Mouse (Mus musculus): ENCODE measurements at regions not wholly inside any gene's neighbourhood (a gene's known extent, or its start where the extent isn't known, plus 50 kb on each side); places are given as distances from the start of the nearest gene placed in this dataset.

GRCm38 (mm10) chr16:8351424-8351823 lies 73.5 kb downstream of the Tmem114 start:
- Histone ChIP-seq H3K4me2 (no peak overlapping the region), H3K27me3 (no peaks in the 10 kb centered on the region), H3K4me1 (peaks cover 16% of the 10 kb centered on the region), H3K4me3 (no peak overlapping the region), H3K9me3 (no peaks in the 10 kb centered on the region), H3K9ac (no peak overlapping the region), H3K27ac (no peak overlapping the region), H3K36me3 (no peaks in the 10 kb centered on the region)
- 59% methylated on average over 4 of the region's 4 CpGs for WGBS
- ATAC-seq (ENCODE audit: insufficient number of reproducible peaks, low FRiP score, low TSS enrichment, low read depth) = no peak

DNA sequence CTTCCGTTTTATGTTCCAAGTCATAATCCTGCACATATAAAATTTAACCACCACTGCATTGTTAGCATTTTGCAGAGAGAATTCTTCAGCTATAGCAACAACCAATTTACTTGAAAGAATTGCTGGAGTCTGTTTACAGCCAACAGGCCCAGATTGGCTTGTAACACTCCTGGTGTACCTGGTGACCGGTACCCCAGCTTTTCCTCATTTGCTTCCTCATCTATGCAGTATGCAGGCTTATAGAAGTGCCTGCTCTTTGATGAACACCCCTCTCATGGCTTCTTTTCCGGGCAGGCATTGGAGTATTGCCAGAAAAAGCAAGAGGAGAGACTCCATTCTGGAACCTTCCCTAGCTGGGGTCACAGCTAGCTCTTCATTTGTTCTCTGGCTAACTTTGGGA lies 75.8 kb downstream of the Tmem114 start:
- ATAC-seq (ENCODE audit: insufficient number of reproducible peaks, low FRiP score, low TSS enrichment, low read depth) = no peak
- H3K27me3 ChIP-seq = no peaks in the 10 kb centered on the region
- H3K4me3 ChIP-seq = no peak overlapping the region
- H3K4me2 ChIP-seq = no peak overlapping the region
- peaks cover 16% of the 10 kb centered on the region for H3K4me1 ChIP-seq
- no peaks in the 10 kb centered on the region for H3K36me3 ChIP-seq
- WGBS = 21% methylated on average over 3 of the region's 3 CpGs
- H3K9ac ChIP-seq = no peak overlapping the region
- H3K27ac ChIP-seq = peak overlapping the region; percentile 78
- H3K9me3 ChIP-seq = no peaks in the 10 kb centered on the region

DNA sequence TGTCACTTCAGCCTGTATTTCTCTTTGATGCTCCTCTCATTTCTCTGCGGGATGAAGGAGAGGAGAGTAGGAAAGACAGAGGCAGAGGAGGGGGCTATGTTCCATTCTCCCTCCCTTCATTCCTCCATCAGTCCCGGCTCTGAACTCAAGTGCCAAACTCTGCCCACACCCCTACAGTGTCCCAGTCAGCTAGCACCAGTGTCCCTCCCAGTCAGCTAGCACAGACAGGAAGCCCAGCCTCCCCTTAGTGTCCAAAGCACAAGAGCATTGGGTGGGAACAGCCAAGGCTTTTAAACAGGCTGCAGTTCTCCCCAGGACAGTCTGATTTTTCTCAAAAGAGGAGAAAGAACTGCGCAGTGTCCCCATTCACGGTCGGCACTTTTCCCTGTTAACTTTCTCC lies 76.3 kb downstream of the Tmem114 start:
- no peaks in the 10 kb centered on the region for H3K27me3 ChIP-seq
- no peaks in the 10 kb centered on the region for H3K36me3 ChIP-seq
- H3K4me2 ChIP-seq = peak overlapping the region; percentile 7; the same call in 1 of the 2 replicates
- 19% methylated on average over 5 of the region's 5 CpGs for WGBS
- no peak overlapping the region for H3K4me3 ChIP-seq
- peak overlapping the region; percentile 78 for H3K27ac ChIP-seq
- H3K4me1 ChIP-seq = peaks cover 16% of the 10 kb centered on the region
- no peak overlapping the region for H3K9ac ChIP-seq
- H3K9me3 ChIP-seq = no peaks in the 10 kb centered on the region
- ATAC-seq (ENCODE audit: insufficient number of reproducible peaks, low FRiP score, low TSS enrichment, low read depth) = no peak

DNA sequence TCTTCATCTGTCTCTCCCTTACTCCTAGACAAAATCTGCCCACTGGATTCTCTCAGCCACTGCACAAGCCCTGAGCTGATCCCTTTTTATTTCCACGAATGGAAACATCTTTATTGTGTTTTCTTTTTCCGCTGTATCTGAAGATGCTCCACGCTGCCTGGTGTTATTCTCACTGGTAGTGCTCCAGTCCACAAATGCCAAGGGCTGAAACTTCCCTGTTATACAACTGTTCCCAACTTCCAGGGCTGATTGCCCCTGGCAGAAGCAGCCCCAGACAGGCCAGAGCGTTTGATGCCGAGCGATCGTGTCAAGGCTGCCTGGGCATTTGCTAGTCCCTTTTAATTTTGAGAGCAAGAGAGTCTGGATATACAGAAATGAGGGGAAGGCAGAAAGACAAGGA lies 79.7 kb downstream of the Tmem114 start:
- no peak for ATAC-seq (ENCODE audit: insufficient number of reproducible peaks, low FRiP score, low TSS enrichment, low read depth)
- no peak overlapping the region for H3K27ac ChIP-seq
- 87% methylated on average over 7 of the region's 7 CpGs for WGBS
- H3K4me2 ChIP-seq = no peak overlapping the region
- H3K36me3 ChIP-seq = no peaks in the 10 kb centered on the region
- H3K9ac ChIP-seq = no peak overlapping the region
- H3K9me3 ChIP-seq = no peaks in the 10 kb centered on the region
- no peak overlapping the region for H3K4me3 ChIP-seq
- H3K27me3 ChIP-seq = no peaks in the 10 kb centered on the region
- H3K4me1 ChIP-seq = peaks cover 12% of the 10 kb centered on the region

DNA sequence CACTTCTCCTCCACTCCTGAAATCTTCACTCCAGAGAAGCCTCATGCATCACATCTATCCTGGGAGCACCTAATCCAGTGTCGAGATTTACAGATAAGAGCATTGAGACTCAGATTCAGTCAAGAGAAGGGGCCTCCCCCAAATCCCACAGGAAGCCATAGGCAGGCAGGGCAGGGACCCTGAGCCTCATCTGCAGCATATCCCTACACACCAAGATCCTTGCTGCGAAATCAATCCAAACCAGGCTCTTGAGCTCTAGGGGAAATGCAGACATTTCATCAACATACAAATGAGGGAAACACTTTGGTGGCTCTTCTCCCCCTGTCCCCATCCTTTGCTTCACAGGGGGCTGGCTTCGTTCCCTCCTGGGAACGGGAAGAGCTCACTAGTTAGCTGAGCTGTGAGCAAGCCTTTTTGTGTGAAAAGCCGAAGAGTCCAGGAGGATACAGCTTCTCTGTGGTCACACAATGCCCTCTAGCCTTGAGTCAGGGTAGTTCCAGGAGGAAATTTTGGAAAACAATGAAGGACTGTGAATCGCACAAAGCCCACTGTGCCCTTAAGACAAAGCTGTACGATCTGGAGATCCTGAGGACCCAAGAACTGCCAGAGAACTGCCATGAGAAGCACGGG lies 91.7 kb downstream of the Tmem114 start:
- no peaks in the 10 kb centered on the region for H3K27me3 ChIP-seq
- H3K4me1 ChIP-seq = no peaks in the 10 kb centered on the region
- H3K9ac ChIP-seq = no peak overlapping the region
- WGBS = 27% methylated on average over 8 of the region's 8 CpGs
- no peak for ATAC-seq (ENCODE audit: insufficient number of reproducible peaks, low FRiP score, low TSS enrichment, low read depth)
- no peak overlapping the region for H3K4me2 ChIP-seq
- H3K36me3 ChIP-seq = no peaks in the 10 kb centered on the region
- no peak overlapping the region for H3K27ac ChIP-seq
- no peak overlapping the region for H3K4me3 ChIP-seq
- no peaks in the 10 kb centered on the region for H3K9me3 ChIP-seq

- Histone ChIP-seq H3K9me3 (no peaks in the 10 kb centered on the region), H3K27me3 (no peaks in the 10 kb centered on the region), H3K9ac (no peak overlapping the region), H3K4me2 (no peak overlapping the region), H3K4me3 (no peak overlapping the region), H3K4me1 (no peaks in the 10 kb centered on the region), H3K36me3 (no peaks in the 10 kb centered on the region), H3K27ac (no peak overlapping the region)
- WGBS = 30% methylated on average over 7 of the region's 7 CpGs
- no peak for ATAC-seq (ENCODE audit: insufficient number of reproducible peaks, low FRiP score, low TSS enrichment, low read depth)
Observed at GRCm38 (mm10) chr16:8311996-8312395, 112.9 kb downstream of the Tmem114 start.

GRCm38 (mm10) chr16:8306389-8306788 lies 118.5 kb downstream of the Tmem114 start:
- Histone ChIP-seq H3K4me2 (no peak overlapping the region), H3K36me3 (no peaks in the 10 kb centered on the region), H3K27me3 (no peaks in the 10 kb centered on the region), H3K4me3 (no peak overlapping the region), H3K27ac (no peak overlapping the region), H3K4me1 (peaks cover 4% of the 10 kb centered on the region; the same call in 1 of the 2 replicates), H3K9ac (no peak overlapping the region), H3K9me3 (no peaks in the 10 kb centered on the region)
- ATAC-seq (ENCODE audit: insufficient number of reproducible peaks, low FRiP score, low TSS enrichment, low read depth) = no peak
- 56% methylated on average over 8 of the region's 8 CpGs for WGBS

All from limb, embryonic 15.5 days (tissue).